Mouse (Mus musculus) liver, adult 2 months (tissue): ENCODE results near the gene Cbarp. TPM values are rescaled to one million over a fixed set of nuclear protein-coding genes. Genes with fewer than 3 reads are reported as not detected.
A peak's percentile ranks its signal among the peaks of the same experiment; 100 is the strongest.

Experiments used
- DNase-seq: peaks from one replicate; pipeline ENCODE4 v3.0.0-alpha.2; 2011; ENCODE audit warnings: low read depth, low spot score; ENCODE audit errors: extremely low read depth
- H3K27ac ChIP-seq: fragments of 200-500 bp; replicated peaks from 2 replicates; pipeline ENCODE4 v1.5.1; 2012; ENCODE audit warnings: low read depth, mild to moderate bottlenecking, control low read depth, inconsistent platforms, low read length; ENCODE audit not compliant: insufficient read depth
- H3K27me3 ChIP-seq: fragments of 200-500 bp; 2 replicates; pipeline ENCODE4 v1.6.1; 2012; ENCODE audit warnings: mild to moderate bottlenecking, moderate library complexity, low read length, inconsistent platforms; ENCODE audit not compliant: control insufficient read depth, insufficient read depth
- H3K36me3 ChIP-seq: fragments of 200-500 bp; 2 replicates; pipeline ENCODE4 v1.6.1; 2012; ENCODE audit warnings: low read length, inconsistent platforms; ENCODE audit not compliant: control insufficient read depth, insufficient read depth
- H3K4me1 ChIP-seq: fragments of 200-500 bp; 2 replicates; pipeline ENCODE4 v1.6.1; 2011; ENCODE audit warnings: low read length; ENCODE audit not compliant: control insufficient read depth, insufficient read depth
- H3K4me3 ChIP-seq: fragments of 200-500 bp; 2 replicates; pipeline ENCODE4 v1.5.1; 2011; ENCODE audit warnings: low read depth, mild to moderate bottlenecking, control low read depth, low read length, moderate library complexity; ENCODE audit not compliant: insufficient read depth
- H3K79me2 ChIP-seq: fragments of 200-500 bp; 2 replicates; pipeline ENCODE4 v1.6.1; 2012; ENCODE audit warnings: inconsistent platforms, mild to moderate bottlenecking, low read length, moderate library complexity; ENCODE audit not compliant: control insufficient read depth, insufficient read depth
- H3K9ac ChIP-seq: fragments of 200-500 bp; 2 replicates; pipeline ENCODE4 v1.6.1; 2012; ENCODE audit warnings: low read depth, mild to moderate bottlenecking, control low read depth, inconsistent platforms, low read length
- CTCF ChIP-seq: fragments of 200-500 bp; IDR thresholded peaks from 2 replicates; pipeline ENCODE4 v1.5.1; 2011; ENCODE audit warnings: low read depth, low read length, control low read depth
- POLR2A ChIP-seq: fragments of 200-500 bp; IDR thresholded peaks from 2 replicates; pipeline ENCODE4 v1.6.1; 2011; ENCODE audit warnings: low read length, control low read depth; ENCODE audit not compliant: insufficient read depth; ENCODE audit errors: extremely low read depth
- WGBS: fragments of 180-500 bp; shearing (Covaris S2); methylation state at CpG from one replicate; pipeline ENCODE4 v1.1.7; 2018; 5-methylcytosine and 5-hydroxymethylcytosine counted together
- polyA plus RNA-seq: library from polyadenylated mRNA; depleted of rRNA; stranded (reverse); fragments of >200 nt; gene quantifications from 2 replicates; pipeline ENCODE4 v1.2.3, GENCODE M21; 2012
- total RNA-seq: library from RNA; depleted of rRNA; stranded (reverse); fragments of >200 nt; gene quantifications from 2 replicates; pipeline ENCODE4 v1.2.3, GENCODE M21; 2014

Cbarp gene
- total and polyA plus RNA-seq, 2 experiments = 0.55 to 1.2 TPM

GRCm38 (mm10) chr10:80180823-80181222 is 40.2 kb upstream of the Cbarp start:
- TF ChIP-seq CTCF (no peak), POLR2A (no peak)
- H3K79me2 ChIP-seq = no peaks in the 10 kb centered on the region
- no peak overlapping the region for H3K27ac ChIP-seq
- 83% methylated on average over 5 of the region's 5 CpGs for WGBS
- DNase-seq = no peak
- H3K4me3 ChIP-seq = no peak overlapping the region
- peaks cover 4% of the 10 kb centered on the region; the same call in 1 of the 2 replicates for H3K27me3 ChIP-seq
- no peak overlapping the region for H3K9ac ChIP-seq
- no peaks in the 10 kb centered on the region for H3K36me3 ChIP-seq
- no peaks in the 10 kb centered on the region for H3K4me1 ChIP-seq

DNA sequence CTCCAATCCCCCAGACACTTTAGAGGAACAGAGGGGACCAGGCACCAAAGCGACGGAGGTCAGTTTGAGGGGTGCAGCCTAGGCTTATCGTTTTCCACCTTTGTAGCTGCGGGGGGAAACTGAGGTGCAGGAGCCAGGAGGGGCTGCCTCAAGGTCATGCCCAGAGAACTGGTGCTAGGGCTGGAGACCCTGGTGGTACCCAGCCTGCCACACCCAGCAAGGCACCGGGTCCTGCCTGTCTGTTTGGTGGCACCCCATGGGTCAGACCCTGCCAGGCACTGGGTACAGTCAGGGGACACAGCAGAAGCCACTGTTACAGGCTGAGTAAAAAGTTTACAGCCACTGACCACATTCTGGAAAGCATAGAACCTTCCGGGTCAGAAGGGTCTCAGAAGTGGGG is 39.7 kb upstream of the Cbarp start:
- no peaks in the 10 kb centered on the region for H3K4me1 ChIP-seq
- no peak overlapping the region for H3K27ac ChIP-seq
- no peak for DNase-seq
- H3K27me3 ChIP-seq = peaks cover 4% of the 10 kb centered on the region; the same call in 1 of the 2 replicates
- no peak overlapping the region for H3K4me3 ChIP-seq
- 69% methylated on average over 6 of the region's 6 CpGs for WGBS
- no peaks in the 10 kb centered on the region for H3K36me3 ChIP-seq
- H3K79me2 ChIP-seq = no peaks in the 10 kb centered on the region
- TF ChIP-seq POLR2A (no peak), CTCF (no peak)
- no peak overlapping the region for H3K9ac ChIP-seq

DNA sequence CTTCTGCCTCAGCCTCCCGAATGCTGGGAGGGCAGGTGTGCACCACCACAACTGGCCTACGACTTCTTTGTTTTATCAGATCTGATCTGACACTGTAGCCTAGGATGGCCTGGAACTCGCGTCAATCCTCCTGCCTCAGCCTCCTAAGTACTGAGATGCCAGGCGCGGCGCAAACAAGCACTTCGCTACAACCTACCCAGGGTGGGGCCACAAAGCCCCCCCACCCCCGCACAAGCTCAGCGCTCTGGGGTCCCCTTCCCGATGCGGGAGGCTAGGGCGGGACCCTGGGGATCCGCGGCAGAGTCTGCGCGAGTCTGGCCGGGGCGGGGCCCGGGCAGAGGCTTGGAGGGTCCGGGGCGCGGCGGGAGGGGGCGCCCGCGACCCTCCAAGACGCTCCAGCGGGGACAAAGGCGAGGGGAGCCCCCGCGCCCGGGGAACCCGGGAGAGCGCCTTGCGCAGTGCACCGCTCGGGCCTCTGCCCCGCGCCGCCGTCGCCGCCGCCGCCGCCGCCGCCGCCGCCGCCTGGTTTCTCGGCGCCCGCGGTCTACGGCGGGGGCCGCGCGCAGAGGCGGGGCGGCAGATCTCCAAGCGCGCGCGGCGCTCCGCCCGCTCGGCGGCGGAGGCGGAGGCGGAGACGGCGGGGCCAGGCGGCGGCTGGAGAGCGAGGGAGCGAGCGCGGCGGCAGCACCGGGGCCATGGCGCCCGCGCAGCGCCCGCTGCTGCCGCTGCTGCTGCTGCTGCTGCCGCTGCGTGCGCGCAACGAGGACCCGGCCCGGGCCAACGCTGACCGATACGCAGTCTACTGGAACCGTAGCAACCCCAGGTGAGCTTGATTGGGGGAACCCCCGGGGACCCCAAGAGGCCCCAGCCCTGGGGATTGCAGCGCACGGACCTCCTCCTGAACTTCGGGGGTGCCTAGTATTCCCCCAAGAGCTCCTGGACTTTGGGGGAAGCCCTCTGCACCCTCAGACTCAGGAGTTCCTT is 38.7 kb upstream of the Cbarp start, which contains the start of gene Efna2:
Efna2 (plus strand) TSS at position 415 of the 984 bp plus-strand sequence.
- TF ChIP-seq POLR2A (no peak), CTCF (no peak)
- H3K9ac ChIP-seq = peak within 1 kb of the TSS; percentile 78
- no peaks in the 10 kb centered on the region for H3K36me3 ChIP-seq
- no peak within 1 kb of the TSS for H3K27ac ChIP-seq
- 6% methylated on average over 101 of the region's 106 CpGs for WGBS
- no peak for DNase-seq
- no peaks in the 10 kb centered on the region for H3K4me1 ChIP-seq
- peak within 1 kb of the TSS; percentile 56 for H3K4me3 ChIP-seq
- H3K79me2 ChIP-seq = no peaks in the 10 kb centered on the region
- peaks cover 4% of the 10 kb centered on the region; the same call in 1 of the 2 replicates for H3K27me3 ChIP-seq

GRCm38 (mm10) chr10:80177441-80178279 is 37.0 kb upstream of the Cbarp start:
- no peaks in the 10 kb centered on the region for H3K79me2 ChIP-seq
- H3K27ac ChIP-seq = no peak overlapping the region
- TF ChIP-seq CTCF (no peak), POLR2A (no peak)
- DNase-seq = no peak
- WGBS = 82% methylated on average over 7 of the region's 7 CpGs
- peaks cover 3% of the 10 kb centered on the region for H3K4me1 ChIP-seq
- no peak overlapping the region for H3K9ac ChIP-seq
- no peaks in the 10 kb centered on the region for H3K36me3 ChIP-seq
- H3K27me3 ChIP-seq = peaks cover 4% of the 10 kb centered on the region; the same call in 1 of the 2 replicates
- H3K4me3 ChIP-seq = no peak overlapping the region

- TF ChIP-seq POLR2A (no peak), CTCF (no peak)
- Histone ChIP-seq H3K27ac (no peak overlapping the region), H3K4me1 (peaks cover 8% of the 10 kb centered on the region), H3K9ac (no peak overlapping the region), H3K79me2 (no peaks in the 10 kb centered on the region), H3K4me3 (no peak overlapping the region), H3K27me3 (peaks cover 4% of the 10 kb centered on the region; the same call in 1 of the 2 replicates), H3K36me3 (peaks cover 2% of the 10 kb centered on the region; the same call in 1 of the 2 replicates)
- whole genome bisulfite sequencing = 80% methylated on average over 5 of the region's 5 CpGs
- DNase-seq = no peak
These were observed 35.7 kb upstream of the Cbarp start for GRCm38 (mm10) chr10:80176270-80176834.
